Mouse (Mus musculus) lung, embryonic 16.5 days (tissue): ENCODE measurements around the gene Gm6096. TPM values are rescaled to one million over a fixed set of nuclear protein-coding genes. Genes with fewer than 3 reads are reported as not detected.

Experiments
- ATAC-seq: fragments of 200-750 bp; cut with Nextera tagmentation; 2 replicates; pipeline ENCODE4 v1.8.0; 2017; ENCODE audit warnings: low read depth, mild to moderate bottlenecking, moderate library complexity
- H3K27ac ChIP-seq: fragments of 300-500 bp; sonication (generic); 2 replicates; pipeline ENCODE4 v1.5.1; 2014; ENCODE audit warnings: mild to moderate bottlenecking, control low read depth, low read length
- H3K27me3 ChIP-seq: fragments of 300-500 bp; sonication (generic); 2 replicates; pipeline ENCODE4 v1.6.1; 2014; ENCODE audit warnings: low read depth, low read length, mixed read lengths; ENCODE audit not compliant: control insufficient read depth, insufficient read depth
- H3K36me3 ChIP-seq: fragments of 300-500 bp; sonication (generic); 2 replicates; pipeline ENCODE4 v1.6.1; 2014; ENCODE audit warnings: low read length; ENCODE audit not compliant: control insufficient read depth, insufficient read depth
- H3K4me1 ChIP-seq: fragments of 300-500 bp; sonication (generic); replicated peaks from 2 replicates; pipeline ENCODE4 v1.6.1; 2014; ENCODE audit warnings: low read length, mixed read lengths; ENCODE audit not compliant: control insufficient read depth, insufficient read depth
- H3K4me2 ChIP-seq: fragments of 300-500 bp; sonication (generic); 2 replicates; pipeline ENCODE4 v1.6.1; 2014; ENCODE audit warnings: low read depth, low read length, control low read depth
- H3K4me3 ChIP-seq: fragments of 300-500 bp; sonication (generic); 2 replicates; pipeline ENCODE4 v1.5.1; 2014; ENCODE audit warnings: mild to moderate bottlenecking, low read length, control low read depth
- H3K9ac ChIP-seq: fragments of 300-500 bp; sonication (generic); 2 replicates; pipeline ENCODE4 v1.6.1; 2014; ENCODE audit warnings: low read length, control low read depth
- H3K9me3 ChIP-seq: fragments of 300-500 bp; sonication (generic); 2 replicates; pipeline ENCODE4 v1.6.1; 2016; ENCODE audit warnings: low read length; ENCODE audit not compliant: control insufficient read depth
- WGBS: fragments of 180-500 bp; shearing (Covaris S2); extraction: QIAGEN DNeasy Blood & Tissue Kit; methylation state at CpG from one replicate; pipeline ENCODE4 v1.1.7; 2014; 5-methylcytosine and 5-hydroxymethylcytosine counted together
- polyA plus RNA-seq: library from polyadenylated mRNA; unstranded; fragments of >200 nt; fragmentation: Nextera tagmentation; extraction: Ambion mirVana; gene quantifications from 2 replicates; pipeline ENCODE4 v1.2.1, GENCODE M21; 2015

Gene Gm6096
- polyA plus RNA-seq, 1 experiment from 2014 or later: not detected

- Histone ChIP-seq H3K27ac (peak overlapping the region; percentile 94), H3K4me3 (peak overlapping the region; percentile 55), H3K4me1 (peaks cover 24% of the 10 kb centered on the region), H3K9me3 (no peaks in the 10 kb centered on the region), H3K27me3 (no peaks in the 10 kb centered on the region), H3K4me2 (peak overlapping the region; percentile 81), H3K9ac (peak overlapping the region; percentile 75), H3K36me3 (peaks cover 11% of the 10 kb centered on the region)
- WGBS: 34% methylated on average over 7 of the region's 7 CpGs
- ATAC-seq: no peak
These were observed 17.8 kb upstream of the Gm6096 start for GRCm38 (mm10) chr7:34232785-34233725.

- peak overlapping the region; percentile 94 for H3K27ac ChIP-seq
These were observed 16.8 kb upstream of the Gm6096 start for GRCm38 (mm10) chr7:34233909-34234609.

GRCm38 (mm10) chr7:34234610-34235561 is 16.0 kb upstream of the Gm6096 start:
- peak overlapping the region; percentile 75 for H3K9ac ChIP-seq
- no peak for ATAC-seq
- H3K27ac ChIP-seq: peak overlapping the region; percentile 94
- peak overlapping the region; percentile 55 for H3K4me3 ChIP-seq
- H3K36me3 ChIP-seq: peaks cover 26% of the 10 kb centered on the region
- no peaks in the 10 kb centered on the region for H3K9me3 ChIP-seq
- peak overlapping the region; percentile 81 for H3K4me2 ChIP-seq
- H3K4me1 ChIP-seq: peaks cover 11% of the 10 kb centered on the region
- H3K27me3 ChIP-seq: no peaks in the 10 kb centered on the region
- WGBS: 1% methylated on average over 17 of the region's 17 CpGs

More at GRCm38 (mm10) chr7:34233909-34234609, 16.8 kb upstream of the Gm6096 start:
- no peaks in the 10 kb centered on the region for H3K27me3 ChIP-seq
- H3K4me3 ChIP-seq: peak overlapping the region; percentile 55
- H3K9ac ChIP-seq: peak overlapping the region; percentile 75
- ATAC-seq: peak; percentile 90
- H3K9me3 ChIP-seq: no peaks in the 10 kb centered on the region
- peak overlapping the region; percentile 81 for H3K4me2 ChIP-seq
- WGBS: under 1% methylated on average over 46 of the region's 46 CpGs
- peaks cover 19% of the 10 kb centered on the region for H3K36me3 ChIP-seq
- H3K4me1 ChIP-seq: peaks cover 15% of the 10 kb centered on the region

GRCm38 (mm10) chr7:34235602-34236001 is 15.2 kb upstream of the Gm6096 start:
- Histone ChIP-seq H3K4me3 (no peak overlapping the region), H3K9me3 (no peaks in the 10 kb centered on the region), H3K9ac (no peak overlapping the region), H3K27me3 (no peaks in the 10 kb centered on the region), H3K4me2 (no peak overlapping the region), H3K36me3 (peaks cover 26% of the 10 kb centered on the region), H3K27ac (no peak overlapping the region), H3K4me1 (peaks cover 8% of the 10 kb centered on the region)
- no peak for ATAC-seq
- 83% methylated on average over 5 of the region's 5 CpGs for WGBS

- no peak overlapping the region for H3K4me3 ChIP-seq
- no peak for ATAC-seq
- H3K9me3 ChIP-seq: no peaks in the 10 kb centered on the region
- 88% methylated on average over 5 of the region's 5 CpGs for WGBS
- H3K27me3 ChIP-seq: no peaks in the 10 kb centered on the region
- H3K27ac ChIP-seq: no peak overlapping the region
- no peak overlapping the region for H3K4me2 ChIP-seq
- H3K9ac ChIP-seq: no peak overlapping the region
- peaks cover 4% of the 10 kb centered on the region for H3K4me1 ChIP-seq
- peaks cover 34% of the 10 kb centered on the region for H3K36me3 ChIP-seq
These were observed 12.8 kb upstream of the Gm6096 start for GRCm38 (mm10) chr7:34238086-34238485.

GRCm38 (mm10) chr7:34242176-34242575 is 8.7 kb upstream of the Gm6096 start:
- WGBS: 92% methylated on average over 11 of the region's 11 CpGs
- peaks cover 46% of the 10 kb centered on the region for H3K36me3 ChIP-seq
- no peak for ATAC-seq
- no peak overlapping the region for H3K4me3 ChIP-seq
- H3K9me3 ChIP-seq: no peaks in the 10 kb centered on the region
- no peaks in the 10 kb centered on the region for H3K4me1 ChIP-seq
- no peak overlapping the region for H3K27ac ChIP-seq
- no peaks in the 10 kb centered on the region for H3K27me3 ChIP-seq
- H3K9ac ChIP-seq: no peak overlapping the region
- no peak overlapping the region for H3K4me2 ChIP-seq

- Histone ChIP-seq H3K27me3 (no peaks in the 10 kb centered on the region), H3K4me3 (no peak overlapping the region), H3K9me3 (no peaks in the 10 kb centered on the region), H3K36me3 (peaks cover 40% of the 10 kb centered on the region), H3K9ac (no peak overlapping the region), H3K27ac (no peak overlapping the region), H3K4me1 (no peaks in the 10 kb centered on the region), H3K4me2 (no peak overlapping the region)
- no peak for ATAC-seq
- 92% methylated on average over 3 of the region's 3 CpGs for WGBS
These were observed 3.9 kb upstream of the Gm6096 start for GRCm38 (mm10) chr7:34246870-34247499.

- no peak overlapping the region for H3K4me3 ChIP-seq
- WGBS: 67% methylated on average over 2 of the region's 2 CpGs
- H3K27ac ChIP-seq: no peak overlapping the region
- H3K4me2 ChIP-seq: no peak overlapping the region
- no peaks in the 10 kb centered on the region for H3K9me3 ChIP-seq
- peaks cover 39% of the 10 kb centered on the region for H3K36me3 ChIP-seq
- no peak overlapping the region for H3K9ac ChIP-seq
- no peak for ATAC-seq
- no peaks in the 10 kb centered on the region for H3K4me1 ChIP-seq
- no peaks in the 10 kb centered on the region for H3K27me3 ChIP-seq
These were observed 1.2 kb downstream of the Gm6096 start for GRCm38 (mm10) chr7:34252030-34252429.
